Mouse (Mus musculus) urinary bladder, postnatal 14 days (tissue): ENCODE measurements around the gene Acad8.

Experiments
- DNase-seq: peaks from one replicate; pipeline ENCODE4 v3.0.0; 2021; ENCODE audit warnings: low spot score

The Acad8 gene

DNA sequence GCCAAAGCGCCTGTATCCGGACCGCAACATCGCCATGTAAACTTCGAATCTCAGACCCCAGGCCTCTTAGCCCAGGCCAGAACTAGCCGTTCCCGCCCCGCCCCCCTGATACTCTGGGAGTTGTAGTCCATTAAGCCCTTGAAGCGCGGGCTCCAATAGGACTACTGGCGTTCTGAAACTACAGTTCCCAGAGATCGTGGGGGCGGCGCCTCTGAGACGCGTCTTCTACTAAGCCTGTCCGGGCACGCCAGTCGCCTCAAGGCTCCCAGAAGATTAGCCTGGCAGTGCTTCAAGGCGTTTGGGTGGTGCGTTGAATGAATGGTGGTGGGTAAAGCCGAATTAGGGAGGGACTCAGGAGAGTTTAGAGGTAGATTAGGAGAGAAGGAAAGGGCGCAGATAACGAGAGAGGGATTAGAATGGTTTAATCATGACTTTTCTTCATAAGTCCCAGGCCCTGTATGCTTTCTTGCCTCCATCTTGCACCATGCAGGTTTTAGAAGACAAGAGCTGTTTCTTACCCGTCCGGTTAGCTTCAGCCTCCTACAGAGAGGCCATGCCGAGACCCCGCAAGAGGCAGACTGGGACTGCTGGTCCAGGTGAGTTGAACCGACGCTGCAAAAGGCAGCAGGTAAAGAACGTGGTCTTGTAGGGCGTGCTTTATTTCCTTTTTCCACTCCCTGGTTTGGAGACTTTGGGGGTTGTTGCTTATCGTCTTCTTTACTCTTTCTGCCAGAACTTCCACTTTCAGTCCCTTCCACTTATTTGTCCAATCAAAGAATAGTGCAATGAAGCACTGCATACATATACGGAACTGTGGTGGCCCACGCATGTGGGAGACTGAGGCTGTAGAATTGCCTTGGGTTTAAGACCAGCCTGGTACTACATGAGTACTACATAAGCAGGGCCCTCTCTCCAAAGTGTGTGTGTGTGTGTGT is at the start of gene Acad8, which contains the start of gene Thyn1:
TSS of gene Acad8 (minus strand) at position 106 of the 935 bp plus-strand sequence.
TSS of gene Thyn1 (plus strand) at position 250 of the 935 bp plus-strand sequence.
- DNase-seq: peak; percentile 98

- DNase-seq: no peak
Observed at GRCm38 (mm10) chr9:27043892-27044291, 44.5 kb upstream of the Acad8 start.

DNA sequence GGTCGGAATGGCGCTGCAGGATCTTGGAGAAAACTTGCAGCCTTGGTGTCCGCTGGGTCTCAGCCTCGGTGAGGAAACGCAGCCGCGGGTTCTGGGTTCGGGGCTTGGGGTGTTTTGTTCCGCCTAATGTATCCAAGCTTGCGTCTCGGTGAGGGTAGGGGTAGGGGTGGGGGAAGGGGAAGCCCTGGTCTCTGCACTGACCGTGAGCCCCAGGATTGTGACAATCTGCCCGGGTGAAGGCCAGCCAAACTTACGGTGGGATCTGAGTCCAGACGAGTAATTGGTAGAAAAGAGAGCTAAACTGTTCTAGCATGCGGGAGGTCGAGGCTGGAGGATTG is 31.4 kb upstream of the Acad8 start:
- no peak for DNase-seq

- peak; percentile 97 for DNase-seq
Observed at GRCm38 (mm10) chr9:27029828-27030762, 30.7 kb upstream of the Acad8 start, which contains the start of the genes Vps26b and Ncapd3. Gene Vps26b, minus strand, starts transcription at chr9:27030065. Gene Ncapd3, plus strand, starts transcription at chr9:27030175.

- peak; percentile 39 for DNase-seq
Observed at GRCm38 (mm10) chr9:27029022-27029827, 29.9 kb upstream of the Acad8 start.

DNA sequence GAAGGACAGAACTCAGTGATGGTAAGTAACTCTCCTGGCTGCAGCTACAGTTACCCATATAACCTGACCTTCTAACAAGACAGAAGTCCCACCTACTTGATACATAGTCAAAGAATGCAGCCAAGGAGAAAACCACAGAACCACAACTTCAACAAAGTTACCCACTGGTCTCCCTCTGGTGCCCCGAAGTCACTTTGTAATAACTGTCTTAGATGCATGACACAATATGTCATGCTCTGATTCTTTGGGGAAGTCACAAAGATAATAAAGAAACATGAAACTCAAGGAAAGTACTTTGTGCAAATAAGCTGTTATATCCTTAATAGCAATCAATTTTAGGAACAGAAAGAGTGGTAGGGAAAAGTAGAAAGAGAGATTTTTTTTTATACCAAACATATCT is 27.3 kb upstream of the Acad8 start:
- no peak for DNase-seq

- no peak for DNase-seq
Observed at GRCm38 (mm10) chr9:27023681-27024080, 24.3 kb upstream of the Acad8 start.

GRCm38 (mm10) chr9:27018961-27019360 is 19.6 kb upstream of the Acad8 start:
- DNase-seq: no peak

GRCm38 (mm10) chr9:27011572-27011971 is 12.2 kb upstream of the Acad8 start:
- no peak for DNase-seq

DNA sequence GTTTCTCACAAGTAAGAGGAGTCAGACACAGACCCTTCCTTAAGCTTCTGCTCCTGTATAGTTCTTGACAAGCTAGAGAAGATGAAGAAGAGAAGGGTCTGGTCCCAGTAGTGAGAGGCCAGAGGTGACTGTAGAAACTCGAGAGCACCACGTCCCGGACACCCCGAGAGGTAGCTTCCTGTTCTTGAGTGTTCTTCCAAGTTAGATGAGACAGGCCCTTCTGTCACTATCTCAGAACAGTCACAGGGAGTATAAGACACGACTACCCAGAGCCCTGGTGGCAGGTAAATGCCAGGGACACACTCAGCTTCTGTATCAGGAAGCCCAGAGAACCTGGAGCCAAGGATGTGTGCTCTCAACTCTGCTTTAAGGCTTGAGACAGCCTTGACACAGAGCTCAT is 9.9 kb upstream of the Acad8 start:
- DNase-seq: no peak

DNA sequence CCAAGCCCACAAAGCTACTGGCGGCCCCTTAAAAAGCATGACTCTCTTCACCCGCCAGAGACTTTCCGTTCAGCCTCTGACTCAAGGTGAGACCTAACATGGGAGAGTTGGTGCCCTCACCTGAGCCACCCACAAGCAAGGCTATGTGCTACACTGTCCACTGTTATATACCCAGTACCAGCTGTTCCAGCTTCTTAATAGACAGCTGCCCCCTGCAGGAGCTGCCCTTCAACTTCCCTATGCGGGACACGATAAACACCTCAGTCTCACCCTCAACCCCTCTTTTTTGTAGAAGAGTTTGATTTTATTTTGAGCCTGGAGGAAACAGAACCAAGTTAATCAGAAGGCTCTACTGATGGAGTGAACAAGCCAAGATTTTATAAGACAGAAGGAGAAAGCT is 7.5 kb upstream of the Acad8 start:
- no peak for DNase-seq

DNA sequence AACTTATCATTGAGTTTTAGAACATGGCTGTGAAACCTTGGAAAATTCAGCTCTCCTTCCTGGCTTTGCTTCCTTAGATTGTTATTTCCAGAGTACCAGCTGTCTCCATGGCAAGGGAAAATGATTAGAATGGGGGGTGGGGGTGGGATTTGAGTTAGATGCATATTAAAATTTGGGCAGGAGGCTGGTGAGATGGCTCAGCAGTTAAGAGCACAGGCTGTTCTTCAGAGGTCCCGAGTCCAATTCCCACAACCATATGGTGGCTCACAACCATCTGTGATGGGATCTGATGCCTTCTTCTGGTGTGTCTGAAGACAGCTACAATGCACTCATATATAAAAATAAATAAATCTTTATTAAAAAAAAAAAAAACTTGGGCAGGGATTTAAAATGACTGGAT is 6.6 kb upstream of the Acad8 start:
- no peak for DNase-seq

- no peak for DNase-seq
Observed at GRCm38 (mm10) chr9:27005231-27005630, 5.9 kb upstream of the Acad8 start.

GRCm38 (mm10) chr9:26998669-26999460 is 501 bp downstream of the Acad8 start:
- no peak for DNase-seq

DNA sequence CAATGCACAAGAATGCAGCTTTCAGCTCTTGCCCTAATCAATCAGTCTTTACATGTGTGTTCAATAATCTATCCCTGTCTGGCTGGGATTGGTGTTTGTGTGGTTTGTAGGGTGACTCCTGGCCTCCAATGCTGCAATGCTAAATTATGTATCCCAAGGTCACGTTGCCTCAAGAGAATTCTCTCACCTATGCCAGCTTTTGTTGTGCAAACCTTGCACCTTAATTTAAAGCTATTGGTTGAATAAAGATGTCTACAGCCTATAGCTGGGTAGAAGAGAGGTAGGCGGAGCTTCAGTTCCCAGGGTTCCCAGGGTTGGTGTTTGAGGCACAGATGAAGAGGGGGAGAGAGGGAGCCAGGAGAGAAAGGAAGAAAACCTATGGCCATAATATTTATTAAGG is 1.9 kb downstream of the Acad8 start:
- DNase-seq: no peak

DNA sequence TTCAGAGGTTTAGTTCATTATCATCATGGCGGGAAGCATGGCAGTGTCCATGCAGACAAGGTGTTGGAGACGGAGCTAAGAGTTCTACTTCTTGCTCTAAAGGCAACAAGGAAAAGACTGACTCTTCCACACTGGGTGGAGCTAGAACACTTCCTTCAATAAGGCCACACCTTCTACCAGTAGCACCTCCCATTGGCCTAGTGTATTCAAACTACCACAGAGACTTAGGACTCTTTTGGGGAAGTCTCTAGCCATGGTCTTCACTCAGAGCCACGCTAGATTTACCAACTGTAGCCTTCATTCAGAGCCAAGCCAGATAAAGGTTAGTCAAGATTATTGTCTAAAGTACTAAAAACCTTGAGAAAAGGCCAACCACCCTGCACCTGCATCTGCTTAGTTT is 2.3 kb downstream of the Acad8 start:
- no peak for DNase-seq

GRCm38 (mm10) chr9:26993900-26994299 is 5.5 kb downstream of the Acad8 start:
- DNase-seq: no peak

- DNase-seq: no peak
Observed at GRCm38 (mm10) chr9:26993118-26993517, 6.2 kb downstream of the Acad8 start.

- no peak for DNase-seq
Observed at GRCm38 (mm10) chr9:26990181-26990580, 9.2 kb downstream of the Acad8 start.

DNA sequence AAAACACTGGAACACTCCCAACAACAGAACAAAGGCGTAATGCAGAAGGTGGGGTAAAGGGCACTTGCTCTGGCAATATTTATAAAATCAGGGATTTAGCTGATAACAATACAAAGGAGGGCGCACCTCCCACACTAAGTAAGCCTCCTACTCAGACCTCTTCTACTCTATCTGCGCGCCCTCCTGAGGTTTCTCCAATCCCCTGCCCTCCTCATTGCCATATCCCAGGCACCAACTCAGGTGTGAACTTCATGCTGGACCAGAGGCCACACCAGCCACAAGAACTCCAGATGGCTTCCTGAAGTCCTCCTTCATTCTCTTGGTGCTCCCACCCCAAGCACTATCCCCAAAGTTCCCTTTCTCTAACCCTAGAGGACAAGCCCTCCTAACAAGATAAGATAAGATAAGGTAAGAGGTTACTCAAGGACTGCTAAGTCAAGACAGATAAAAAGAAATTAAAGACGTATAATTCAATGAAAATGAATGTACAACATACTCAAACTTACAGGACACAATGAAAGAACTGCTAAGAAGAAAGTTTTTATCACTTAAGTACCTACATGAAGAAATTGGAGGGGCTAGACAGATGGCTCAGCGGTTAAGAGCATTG is 13.6 kb downstream of the Acad8 start:
- DNase-seq: no peak
